Mouse (Mus musculus) intestine, embryonic 16.5 days (tissue): ENCODE measurements at regions not wholly inside any gene's neighbourhood (a gene's known extent, or its start where the extent isn't known, plus 50 kb on each side); places are given as distances from the start of the nearest gene placed in this dataset.
A peak's percentile ranks its signal among the peaks of the same experiment; 100 is the strongest.

Source experiments
- ATAC-seq: fragments of 200-750 bp; cut with Nextera tagmentation; 2 replicates; pipeline ENCODE4 v1.8.0; 2017; ENCODE audit warnings: moderate TSS enrichment, moderate library complexity
- H3K27ac ChIP-seq: fragments of 300-500 bp; sonication (generic); 2 replicates; pipeline ENCODE4 v1.5.1; 2014; ENCODE audit warnings: mild to moderate bottlenecking, low read length
- H3K27me3 ChIP-seq: fragments of 300-500 bp; sonication (generic); replicated peaks from 2 replicates; pipeline ENCODE4 v1.6.1; 2014; ENCODE audit warnings: low read length, control low read depth, mixed read lengths; ENCODE audit not compliant: control insufficient read depth, insufficient read depth
- H3K36me3 ChIP-seq: fragments of 300-500 bp; sonication (generic); 2 replicates; pipeline ENCODE4 v1.6.1; 2014; ENCODE audit warnings: low read length, control low read depth; ENCODE audit not compliant: control insufficient read depth, insufficient read depth
- H3K4me1 ChIP-seq: fragments of 300-500 bp; sonication (generic); 2 replicates; pipeline ENCODE4 v1.6.1; 2014; ENCODE audit warnings: low read length, control low read depth, mixed read lengths; ENCODE audit not compliant: control insufficient read depth, insufficient read depth
- H3K4me2 ChIP-seq: fragments of 300-500 bp; sonication (generic); 2 replicates; pipeline ENCODE4 v1.6.1; 2014; ENCODE audit warnings: low read depth, low read length, control low read depth
- H3K4me3 ChIP-seq: fragments of 300-500 bp; sonication (generic); 2 replicates; pipeline ENCODE4 v1.5.1; 2014; ENCODE audit warnings: mild to moderate bottlenecking, low read length
- H3K9ac ChIP-seq: fragments of 300-500 bp; sonication (generic); 2 replicates; pipeline ENCODE4 v1.6.1; 2014; ENCODE audit warnings: low read depth, low read length
- H3K9me3 ChIP-seq: fragments of 300-500 bp; sonication (generic); 2 replicates; pipeline ENCODE4 v1.6.1; 2016; ENCODE audit warnings: low read length, control low read depth; ENCODE audit not compliant: control insufficient read depth
- WGBS: fragments of 180-500 bp; shearing (Covaris S2); extraction: QIAGEN DNeasy Blood & Tissue Kit; methylation state at CpG from one replicate; pipeline ENCODE4 v1.1.7; 2014; 5-methylcytosine and 5-hydroxymethylcytosine counted together

DNA sequence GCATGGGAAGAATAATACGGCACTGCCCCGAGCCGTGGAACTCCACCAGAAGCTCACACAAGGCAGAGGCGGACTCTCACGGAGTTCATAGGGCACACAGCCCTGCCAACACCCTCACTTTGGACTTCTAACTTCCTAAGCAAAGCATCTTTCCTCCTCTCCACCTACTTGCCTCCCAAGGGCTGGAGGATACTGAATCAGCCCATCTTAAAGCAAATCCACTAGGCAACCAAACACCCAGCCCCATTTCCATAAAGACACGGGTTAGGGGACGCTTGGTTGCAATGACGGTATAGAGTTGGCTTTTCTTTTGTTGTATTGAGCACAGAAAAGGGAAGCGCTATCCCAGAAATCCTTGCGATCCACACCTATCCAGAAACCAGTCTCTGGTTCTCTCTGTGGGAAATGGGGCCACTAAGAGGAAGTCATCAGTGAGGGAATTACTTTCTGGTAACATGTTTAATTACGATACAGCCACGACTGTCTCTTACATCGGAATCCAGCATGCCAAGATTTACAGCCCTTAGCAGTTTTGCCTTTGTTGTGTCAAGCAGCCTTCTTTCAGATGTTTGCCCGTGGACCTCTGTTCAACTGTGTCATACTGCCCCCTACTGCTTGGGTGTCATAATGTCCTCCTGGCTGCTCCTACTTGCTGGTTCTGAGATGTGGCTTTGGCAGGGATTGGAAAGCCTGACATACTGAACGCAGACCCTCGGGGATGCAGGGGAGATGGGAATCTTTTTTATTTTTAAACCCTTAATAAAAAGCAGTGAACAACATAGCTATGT is 110.4 kb downstream of the Sptssa start:
- Histone ChIP-seq H3K27me3 (no peaks in the 10 kb centered on the region), H3K36me3 (no peaks in the 10 kb centered on the region), H3K4me3 (no peak overlapping the region), H3K4me1 (peaks cover 8% of the 10 kb centered on the region), H3K27ac (no peak overlapping the region), H3K9ac (no peak overlapping the region), H3K9me3 (0 out of 2 replicates have a peak, but pooled peaks cover 2% of the 10 kb centered on the region), H3K4me2 (peak overlapping the region; percentile 22; the same call in 1 of the 2 replicates)
- ATAC-seq = peak; percentile 68
- 38% methylated on average over 16 of the region's 16 CpGs for WGBS

DNA sequence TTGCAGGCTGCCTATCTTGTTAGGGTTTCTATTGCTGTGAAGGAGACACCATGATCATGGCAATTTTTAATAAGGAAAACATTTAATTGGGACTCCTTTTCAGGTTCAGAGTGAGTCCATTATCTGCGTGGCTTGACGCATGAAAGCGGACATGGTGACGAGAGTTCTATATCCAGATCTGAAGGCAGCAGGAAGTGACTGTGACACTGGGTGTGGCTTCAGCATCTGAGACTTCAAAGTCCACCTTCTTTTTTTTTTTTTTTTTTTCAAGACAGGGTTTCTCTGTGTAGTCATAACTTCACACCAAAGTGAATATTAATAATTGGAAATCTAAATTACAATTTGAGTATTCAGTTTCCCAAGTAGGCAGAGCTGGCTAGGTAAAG is 118.1 kb downstream of the Sptssa start:
- 85% methylated on average over 4 of the region's 4 CpGs for WGBS
- Histone ChIP-seq H3K27me3 (no peaks in the 10 kb centered on the region), H3K4me2 (no peak overlapping the region), H3K9me3 (0 out of 2 replicates have a peak, but pooled peaks cover 2% of the 10 kb centered on the region), H3K9ac (no peak overlapping the region), H3K27ac (0 out of 2 replicates have a peak overlapping the region, but pooled peaks have one; percentile 37), H3K4me1 (peaks cover 6% of the 10 kb centered on the region; the same call in 1 of the 2 replicates), H3K36me3 (no peaks in the 10 kb centered on the region), H3K4me3 (no peak overlapping the region)
- ATAC-seq = peak; percentile 25; the same call in 1 of the 2 replicates

DNA sequence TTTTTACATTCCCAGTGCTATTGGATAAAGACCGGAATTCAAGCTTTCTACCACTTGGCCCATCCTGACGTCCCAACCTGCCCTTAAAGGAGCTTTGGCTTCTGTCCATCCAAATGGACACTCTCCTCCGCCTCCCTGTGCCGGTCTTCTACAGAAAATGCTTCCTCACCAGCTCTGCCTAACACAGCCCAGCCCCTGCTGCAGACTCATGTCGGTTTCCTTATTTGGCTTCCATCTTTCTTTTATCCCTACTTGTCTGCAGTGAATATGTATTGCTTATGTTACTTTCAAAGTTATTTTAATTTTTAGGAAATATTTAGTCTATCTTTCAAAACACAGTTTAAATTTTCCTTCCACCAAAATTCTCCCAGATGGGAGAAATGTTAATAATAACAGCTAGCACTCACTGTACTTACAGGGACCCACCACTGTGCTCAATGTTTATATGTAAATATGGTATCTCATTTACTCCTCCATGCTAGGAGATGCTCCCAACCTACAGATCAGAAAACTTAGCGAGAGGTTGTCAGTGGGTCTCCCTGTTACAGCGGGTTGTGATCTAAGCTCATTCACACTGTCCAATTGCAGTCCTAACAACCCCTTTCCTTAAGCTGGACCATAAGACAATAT is 118.6 kb downstream of the Sptssa start:
- H3K4me1 ChIP-seq = peaks cover 6% of the 10 kb centered on the region; the same call in 1 of the 2 replicates
- H3K9ac ChIP-seq = no peak overlapping the region
- H3K9me3 ChIP-seq = 0 out of 2 replicates have a peak, but pooled peaks cover 2% of the 10 kb centered on the region
- peak; percentile 58 for ATAC-seq
- H3K36me3 ChIP-seq = no peaks in the 10 kb centered on the region
- no peaks in the 10 kb centered on the region for H3K27me3 ChIP-seq
- no peak overlapping the region for H3K4me3 ChIP-seq
- WGBS = 61% methylated on average over 7 of the region's 7 CpGs
- H3K27ac ChIP-seq = peak overlapping the region; percentile 66; the same call in 1 of the 2 replicates
- H3K4me2 ChIP-seq = no peak overlapping the region

DNA sequence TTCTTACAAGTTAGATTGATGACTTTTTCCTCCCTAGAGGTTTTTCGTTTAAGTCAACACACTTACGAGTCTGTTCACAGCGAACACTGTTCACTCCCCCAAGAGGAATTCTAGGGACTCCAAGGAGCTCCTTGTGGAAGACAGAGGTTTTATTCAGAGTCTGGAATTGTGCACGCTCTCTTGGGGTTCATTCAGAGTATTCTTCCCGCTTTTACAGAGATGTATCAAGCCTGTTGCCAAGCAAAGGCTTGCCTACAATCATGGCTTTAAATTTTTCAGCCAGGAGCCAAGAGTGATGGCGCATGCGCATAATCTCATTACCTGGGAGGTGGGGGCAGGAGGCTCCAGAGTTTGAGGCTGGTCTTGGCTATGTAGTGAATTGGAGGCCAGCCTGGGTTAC is 119.4 kb downstream of the Sptssa start:
- no peak for ATAC-seq
- Histone ChIP-seq H3K4me2 (no peak overlapping the region), H3K4me1 (peaks cover 6% of the 10 kb centered on the region; the same call in 1 of the 2 replicates), H3K9me3 (0 out of 2 replicates have a peak, but pooled peaks cover 2% of the 10 kb centered on the region), H3K9ac (no peak overlapping the region), H3K27me3 (no peaks in the 10 kb centered on the region), H3K4me3 (no peak overlapping the region), H3K27ac (peak overlapping the region; percentile 66), H3K36me3 (no peaks in the 10 kb centered on the region)
- 54% methylated on average over 7 of the region's 7 CpGs for WGBS

DNA sequence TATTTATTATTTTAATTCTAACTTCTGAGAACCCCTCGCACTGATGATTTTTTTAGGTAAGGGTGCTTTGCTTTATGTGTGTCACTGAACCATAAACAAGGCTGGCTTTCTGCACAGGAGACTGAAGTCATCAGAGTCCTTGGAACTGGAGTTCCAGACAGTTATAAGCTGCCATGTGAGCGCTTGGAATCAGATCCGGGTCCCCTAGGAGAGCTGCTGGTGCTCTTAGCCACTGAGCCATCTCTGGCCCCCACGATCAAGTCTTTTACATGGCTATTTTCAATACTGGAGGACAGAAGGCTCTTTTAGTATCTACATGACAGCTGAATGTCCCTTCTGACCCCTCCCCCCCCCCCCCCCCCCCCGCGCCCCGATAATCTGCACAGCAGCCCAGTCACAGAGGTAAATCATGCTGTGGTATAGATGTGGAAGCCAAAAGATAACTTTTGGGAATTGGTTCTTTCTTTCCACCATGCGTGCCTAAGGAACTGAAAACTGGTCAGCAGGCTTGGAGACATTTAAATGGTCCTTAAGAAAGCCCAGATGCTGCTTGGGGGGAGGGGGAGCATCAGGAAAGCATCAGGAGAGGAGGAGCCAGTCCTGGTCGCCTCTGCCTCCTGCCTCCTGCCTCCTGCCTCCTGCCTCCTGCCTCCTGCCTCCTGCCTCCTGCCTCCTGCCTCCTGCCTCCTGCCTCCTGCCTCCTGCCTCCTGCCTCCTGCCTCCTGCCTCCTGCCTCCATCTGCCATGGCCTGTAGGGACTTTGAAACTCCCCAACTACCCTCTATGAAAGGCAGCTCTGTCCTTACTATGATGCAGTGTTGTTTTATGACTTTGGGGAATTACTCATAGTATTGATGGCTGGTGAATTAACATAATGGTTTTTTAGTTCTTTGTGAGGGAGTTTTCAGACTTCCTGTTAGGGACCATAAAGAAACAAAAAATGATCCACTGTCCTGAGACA is 120.5 kb downstream of the Sptssa start:
- Histone ChIP-seq H3K4me1 (peaks cover 6% of the 10 kb centered on the region; the same call in 1 of the 2 replicates), H3K9ac (no peak overlapping the region), H3K4me2 (no peak overlapping the region), H3K9me3 (no peaks in the 10 kb centered on the region), H3K27me3 (no peaks in the 10 kb centered on the region), H3K4me3 (no peak overlapping the region), H3K27ac (no peak overlapping the region), H3K36me3 (no peaks in the 10 kb centered on the region)
- no peak for ATAC-seq
- WGBS = 53% methylated on average over 7 of the region's 9 CpGs

DNA sequence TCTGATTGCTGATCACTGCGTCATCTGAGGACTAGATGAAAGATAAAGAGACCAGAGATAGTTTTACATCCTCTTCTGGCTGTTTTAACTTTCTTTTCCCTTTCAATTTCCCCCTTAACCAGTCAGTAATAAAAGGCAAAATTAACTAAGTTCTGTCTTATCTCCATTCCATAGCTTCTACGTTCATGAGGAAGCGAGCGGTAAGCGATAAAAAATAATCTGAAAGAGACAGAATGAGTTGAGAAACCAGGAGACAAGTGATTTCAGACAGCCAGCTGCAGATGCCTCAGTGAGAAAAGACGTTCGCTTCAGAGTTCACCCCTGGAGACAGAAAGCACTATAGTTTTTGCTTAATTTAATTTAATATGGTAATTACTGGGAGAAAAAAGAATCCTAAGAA is 121.5 kb downstream of the Sptssa start:
- Histone ChIP-seq H3K4me3 (no peak overlapping the region), H3K4me2 (no peak overlapping the region), H3K27me3 (no peaks in the 10 kb centered on the region), H3K36me3 (no peaks in the 10 kb centered on the region), H3K9me3 (no peaks in the 10 kb centered on the region), H3K4me1 (peaks cover 6% of the 10 kb centered on the region; the same call in 1 of the 2 replicates), H3K9ac (no peak overlapping the region), H3K27ac (no peak overlapping the region)
- WGBS = 60% methylated on average over 7 of the region's 7 CpGs
- ATAC-seq = no peak

DNA sequence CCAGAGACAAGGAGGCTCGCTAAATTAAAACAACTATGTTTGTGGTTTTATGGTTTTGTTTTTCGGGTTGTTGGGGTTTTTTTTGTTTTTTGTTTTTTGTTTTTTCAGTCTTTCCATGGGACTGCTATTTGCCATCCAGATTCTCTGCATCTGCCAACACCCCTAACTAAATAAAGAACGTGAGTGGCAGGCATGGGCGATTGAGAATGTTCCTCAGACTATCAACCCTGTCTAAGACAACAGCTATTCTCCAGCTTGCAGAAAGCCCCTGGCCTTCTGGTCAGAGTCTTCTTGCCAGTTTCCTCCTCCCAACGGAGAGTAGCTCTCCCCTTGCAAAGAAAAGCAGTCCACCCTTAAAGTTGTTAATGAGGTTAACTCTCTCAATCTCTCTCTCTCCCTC is 123.2 kb downstream of the Sptssa start:
- H3K9ac ChIP-seq = no peak overlapping the region
- no peaks in the 10 kb centered on the region for H3K9me3 ChIP-seq
- H3K4me3 ChIP-seq = no peak overlapping the region
- H3K27me3 ChIP-seq = no peaks in the 10 kb centered on the region
- H3K4me1 ChIP-seq = peaks cover 6% of the 10 kb centered on the region; the same call in 1 of the 2 replicates
- no peaks in the 10 kb centered on the region for H3K36me3 ChIP-seq
- no peak overlapping the region for H3K27ac ChIP-seq
- 65% methylated on average over 5 of the region's 5 CpGs for WGBS
- no peak overlapping the region for H3K4me2 ChIP-seq
- no peak for ATAC-seq

DNA sequence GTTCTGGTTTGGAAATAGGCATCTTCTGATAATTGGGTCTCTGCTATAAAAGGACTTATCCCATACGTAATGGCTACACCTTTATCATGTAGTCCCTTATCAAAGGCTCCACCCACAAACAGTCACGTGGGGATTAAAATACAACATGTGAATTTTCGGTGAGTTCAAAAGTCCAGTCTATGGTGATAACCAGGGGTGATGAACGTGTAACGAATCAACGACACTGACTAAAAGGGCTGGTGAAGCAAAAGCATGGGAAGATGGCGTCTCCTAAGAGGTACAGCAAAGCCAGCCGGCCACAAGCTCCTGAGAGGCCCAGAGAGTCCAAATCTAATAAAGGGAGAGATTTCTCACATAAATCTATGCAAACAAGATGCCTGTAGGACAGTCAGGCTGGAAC is 124.3 kb downstream of the Sptssa start:
- Histone ChIP-seq H3K4me3 (no peak overlapping the region), H3K4me1 (peaks cover under 1% of the 10 kb centered on the region; the same call in 1 of the 2 replicates), H3K4me2 (no peak overlapping the region), H3K27ac (no peak overlapping the region), H3K27me3 (no peaks in the 10 kb centered on the region), H3K36me3 (no peaks in the 10 kb centered on the region), H3K9ac (no peak overlapping the region), H3K9me3 (no peaks in the 10 kb centered on the region)
- ATAC-seq = peak; percentile 61
- WGBS = 78% methylated on average over 8 of the region's 8 CpGs

DNA sequence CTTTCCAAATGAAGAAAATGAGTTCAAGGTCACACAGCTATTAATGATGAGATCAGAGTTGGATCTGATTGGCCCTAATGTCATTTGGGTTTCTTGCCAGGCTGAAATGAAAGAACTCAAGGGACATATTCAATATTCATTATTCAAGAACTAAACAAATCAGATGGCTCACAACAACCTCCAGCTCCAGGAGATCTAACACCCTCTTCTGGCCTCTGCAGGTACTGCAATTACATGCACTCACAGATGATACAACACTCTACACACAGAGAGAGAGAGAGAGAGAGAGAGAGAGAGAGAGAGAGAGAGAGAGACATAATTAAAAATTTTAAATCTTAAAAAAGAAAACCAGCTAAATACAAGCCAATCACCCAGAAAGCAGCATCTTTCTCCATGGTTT is 128.3 kb downstream of the Sptssa start:
- H3K36me3 ChIP-seq = no peaks in the 10 kb centered on the region
- H3K9ac ChIP-seq = no peak overlapping the region
- H3K4me2 ChIP-seq = no peak overlapping the region
- no peak overlapping the region for H3K4me3 ChIP-seq
- H3K9me3 ChIP-seq = no peaks in the 10 kb centered on the region
- H3K27me3 ChIP-seq = no peaks in the 10 kb centered on the region
- ATAC-seq = no peak
- no peaks in the 10 kb centered on the region for H3K4me1 ChIP-seq
- no peak overlapping the region for H3K27ac ChIP-seq
